Mouse (Mus musculus) lung, embryonic 14.5 days (tissue): ENCODE measurements around the gene Dop1b. TPM values are rescaled to one million over a fixed set of nuclear protein-coding genes. Genes with fewer than 3 reads are reported as not detected.
"Not testable (repeated sequence)": the region's sequence is repeated elsewhere in the genome, so short reads cannot be mapped to it uniquely, and the experiment has no call there.

Source experiments
- ATAC-seq: fragments of 200-750 bp; cut with Nextera tagmentation; 2 replicates; pipeline ENCODE4 v1.8.0; 2017; ENCODE audit warnings: mild to moderate bottlenecking, moderate TSS enrichment, moderate library complexity; ENCODE audit not compliant: insufficient read depth
- DNase-seq: peaks from one replicate; pipeline ENCODE4 v3.0.0-alpha.2; 2015
- H3K27ac ChIP-seq: fragments of 300-500 bp; sonication (generic); 2 replicates; pipeline ENCODE4 v1.5.1; 2014; ENCODE audit warnings: low read depth, mild to moderate bottlenecking, moderate library complexity
- H3K27me3 ChIP-seq: fragments of 300-500 bp; sonication (generic); 2 replicates; pipeline ENCODE4 v1.6.1; 2014; ENCODE audit warnings: low read length, control low read depth; ENCODE audit not compliant: insufficient read depth
- H3K36me3 ChIP-seq: fragments of 300-500 bp; sonication (generic); 2 replicates; pipeline ENCODE4 v1.6.1; 2014; ENCODE audit warnings: control low read depth; ENCODE audit not compliant: insufficient read depth
- H3K4me1 ChIP-seq: fragments of 300-500 bp; sonication (generic); 2 replicates; pipeline ENCODE4 v1.6.1; 2014; ENCODE audit warnings: antibody characterized with exemption, control low read depth; ENCODE audit not compliant: insufficient read depth
- H3K4me2 ChIP-seq: fragments of 300-500 bp; sonication (generic); 2 replicates; pipeline ENCODE4 v1.6.1; 2014; ENCODE audit warnings: mild to moderate bottlenecking
- H3K4me3 ChIP-seq: fragments of 300-500 bp; sonication (generic); 2 replicates; pipeline ENCODE4 v1.5.1; 2014; ENCODE audit warnings: low read depth, low read length
- H3K9ac ChIP-seq: fragments of 300-500 bp; sonication (generic); 2 replicates; pipeline ENCODE4 v1.6.1; 2014
- H3K9me3 ChIP-seq: fragments of 300-500 bp; sonication (generic); 2 replicates; pipeline ENCODE4 v1.6.1; 2016; ENCODE audit warnings: low read depth, low read length, control low read depth
- CTCF ChIP-seq: IDR thresholded peaks from 2 replicates; pipeline ENCODE4 v1.5.1; 2016; ENCODE audit warnings: antibody characterized with exemption, low read depth
- WGBS: fragments of 180-500 bp; shearing (Covaris S2); extraction: QIAGEN DNeasy Blood & Tissue Kit; methylation state at CpG from one replicate; pipeline ENCODE4 v1.1.7; 2014; 5-methylcytosine and 5-hydroxymethylcytosine counted together
- polyA plus RNA-seq: library from polyadenylated mRNA; unstranded; fragments of >200 nt; fragmentation: Nextera tagmentation; extraction: Ambion mirVana; gene quantifications from 2 replicates; pipeline ENCODE4 v1.2.1, GENCODE M21; 2014

Gene Dop1b
- polyA plus RNA-seq, 1 experiment from 2014 or later, result 13.4 TPM

- Histone ChIP-seq H3K36me3 (no peaks in the 10 kb centered on the region), H3K27me3 (no peaks in the 10 kb centered on the region), H3K27ac (no peak overlapping the region; the same call in 1 of the 2 replicates), H3K4me2 (no peak overlapping the region), H3K9me3 (peaks cover 3% of the 10 kb centered on the region; the same call in 1 of the 2 replicates), H3K9ac (no peak overlapping the region; the same call in 1 of the 2 replicates), H3K4me1 (peaks cover 6% of the 10 kb centered on the region; the same call in 1 of the 2 replicates), H3K4me3 (no peak overlapping the region)
- TF ChIP-seq CTCF, result no peak
- WGBS, result 29% methylated on average over 12 of the region's 12 CpGs
- DNase-seq, result no peak
- ATAC-seq, result no peak
Measured at GRCm38 (mm10) chr16:93818691-93819324, 107.1 kb downstream of the Dop1b start.

DNA sequence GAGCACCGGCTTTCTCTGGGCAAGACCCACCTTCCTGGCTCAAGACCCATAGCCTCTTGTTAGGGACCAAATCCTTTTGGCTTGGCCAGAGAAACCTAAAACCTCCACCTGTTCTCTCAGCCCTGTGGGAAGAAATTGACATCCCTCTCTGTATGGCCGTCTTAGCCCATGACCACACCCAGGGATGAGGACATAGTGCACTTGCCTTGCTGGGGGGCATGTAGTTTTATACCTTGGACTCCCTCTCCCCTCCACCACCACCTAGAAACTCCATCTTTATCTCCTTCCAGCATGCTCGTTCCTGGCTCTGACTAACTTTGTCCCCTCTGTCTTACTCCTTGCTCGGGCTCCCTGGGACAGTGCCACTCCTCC lies 107.6 kb downstream of the Dop1b start:
- no peak overlapping the region for H3K4me3 ChIP-seq
- peaks cover 6% of the 10 kb centered on the region; the same call in 1 of the 2 replicates for H3K4me1 ChIP-seq
- H3K27me3 ChIP-seq, result no peaks in the 10 kb centered on the region
- no peak overlapping the region for H3K4me2 ChIP-seq
- DNase-seq (no peak), ATAC-seq (no peak)
- no peaks in the 10 kb centered on the region for H3K36me3 ChIP-seq
- no peak overlapping the region; the same call in 1 of the 2 replicates for H3K9ac ChIP-seq
- no peak for TF ChIP-seq CTCF
- H3K27ac ChIP-seq, result no peak overlapping the region
- H3K9me3 ChIP-seq, result peaks cover 3% of the 10 kb centered on the region; the same call in 1 of the 2 replicates
- 64% methylated on average over 4 of the region's 4 CpGs for WGBS

DNA sequence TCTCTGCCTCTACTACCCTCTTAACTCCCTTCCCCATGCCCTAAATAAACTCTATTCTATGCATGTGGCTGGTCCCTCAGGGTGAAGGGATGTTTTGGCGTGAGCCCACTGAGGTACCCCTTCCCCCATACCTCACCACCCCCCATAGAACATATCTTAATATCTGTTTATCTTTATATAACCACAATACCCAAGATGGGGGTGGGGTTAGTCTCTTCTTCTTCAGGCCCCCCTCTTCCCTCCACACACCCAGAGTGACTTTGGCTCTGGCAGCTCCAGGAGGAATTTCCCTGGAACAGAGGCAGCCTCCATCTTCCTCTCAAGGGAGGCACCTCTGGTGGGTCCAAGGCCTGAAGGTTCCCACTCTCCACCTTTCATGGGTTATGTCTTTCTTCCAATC lies 108.3 kb downstream of the Dop1b start:
- TF ChIP-seq CTCF, result no peak
- Histone ChIP-seq H3K36me3 (no peaks in the 10 kb centered on the region), H3K4me2 (no peak overlapping the region), H3K27me3 (no peaks in the 10 kb centered on the region), H3K9me3 (peaks cover 3% of the 10 kb centered on the region; the same call in 1 of the 2 replicates), H3K4me3 (no peak overlapping the region), H3K4me1 (peaks cover 6% of the 10 kb centered on the region; the same call in 1 of the 2 replicates), H3K9ac (no peak overlapping the region), H3K27ac (no peak overlapping the region)
- DNase-seq, result no peak
- 70% methylated on average over 1 of the region's 1 CpGs for WGBS
- no peak for ATAC-seq

DNA sequence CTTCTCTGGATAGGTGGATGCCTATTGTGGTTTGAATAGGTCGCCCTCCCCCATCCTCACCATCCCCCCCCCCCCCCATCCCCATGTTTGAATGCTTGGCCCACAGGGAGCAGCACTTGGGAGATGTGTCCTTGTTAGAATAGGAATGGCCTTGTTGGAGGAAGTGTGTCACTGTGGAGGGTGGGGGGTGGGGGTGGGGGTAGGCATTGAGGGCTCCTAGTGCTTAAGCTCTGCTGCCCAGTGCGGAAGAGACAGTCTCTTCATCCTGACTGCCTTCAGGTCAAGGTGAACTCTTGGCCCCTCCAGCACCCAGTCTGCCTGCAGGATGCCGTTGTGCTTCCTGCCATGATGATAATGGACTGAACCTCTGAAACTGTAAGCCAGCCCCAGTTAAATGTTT lies 110.0 kb downstream of the Dop1b start:
- no peak for TF ChIP-seq CTCF
- no peaks in the 10 kb centered on the region for H3K27me3 ChIP-seq
- no peak overlapping the region for H3K4me2 ChIP-seq
- ATAC-seq (no peak), DNase-seq (no peak)
- whole genome bisulfite sequencing, result 83% methylated on average over 3 of the region's 3 CpGs
- H3K9ac ChIP-seq, result no peak overlapping the region
- H3K9me3 ChIP-seq, result peaks cover 3% of the 10 kb centered on the region; the same call in 1 of the 2 replicates
- H3K4me3 ChIP-seq, result no peak overlapping the region
- peaks cover 2% of the 10 kb centered on the region; the same call in 1 of the 2 replicates for H3K4me1 ChIP-seq
- H3K27ac ChIP-seq, result no peak overlapping the region
- no peaks in the 10 kb centered on the region for H3K36me3 ChIP-seq

DNA sequence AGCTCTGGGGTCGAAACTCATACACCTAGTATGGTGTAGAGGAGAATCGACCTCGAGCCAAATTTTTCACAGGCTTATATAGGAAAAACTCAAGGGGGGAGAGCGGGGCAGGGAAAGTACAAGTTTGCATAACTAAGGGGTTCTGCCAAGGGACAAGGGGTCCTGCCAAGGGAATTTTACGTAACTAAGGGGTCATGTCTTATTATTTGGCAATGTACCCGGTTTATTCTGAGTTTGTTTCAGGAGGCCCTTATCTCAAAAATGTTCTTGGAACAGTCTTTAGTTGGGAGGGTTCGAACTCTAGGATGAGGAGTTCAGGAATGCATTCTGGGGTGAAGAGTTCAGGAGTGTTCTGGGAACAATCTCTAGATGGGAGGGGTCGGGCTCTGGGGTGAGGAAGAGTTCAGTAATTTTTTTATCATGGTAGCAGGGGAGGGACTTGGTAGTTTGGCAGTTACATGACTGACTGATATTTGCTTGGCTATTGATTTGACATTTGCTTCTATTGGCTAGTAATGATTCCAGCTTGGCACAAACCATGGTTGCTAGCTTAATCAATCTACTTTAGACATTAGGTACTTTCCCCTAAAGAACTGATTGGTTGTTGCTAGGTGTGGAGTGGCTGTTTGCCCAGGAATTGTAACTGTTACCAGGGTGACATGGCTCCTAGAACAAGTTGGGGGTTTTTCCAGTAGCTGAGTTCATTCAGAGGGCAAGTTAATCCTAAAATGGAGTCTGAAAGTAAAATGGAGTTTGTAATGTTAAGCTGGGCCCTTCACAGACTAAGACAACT lies 110.9 kb downstream of the Dop1b start:
- H3K4me1 ChIP-seq, H3K4me3 ChIP-seq, H3K4me2 ChIP-seq, H3K27me3 ChIP-seq, H3K9me3 ChIP-seq, H3K27ac ChIP-seq, H3K9ac ChIP-seq, DNase-seq, ATAC-seq, H3K36me3 ChIP-seq: not testable (repeated sequence)
- 57% methylated on average over 4 of the region's 8 CpGs for WGBS

GRCm38 (mm10) chr16:93824799-93825198 lies 113.1 kb downstream of the Dop1b start:
- 77% methylated on average over 4 of the region's 4 CpGs for WGBS
- H3K4me3 ChIP-seq, result no peak overlapping the region
- no peak for ATAC-seq
- no peaks in the 10 kb centered on the region for H3K36me3 ChIP-seq
- H3K27me3 ChIP-seq, result no peaks in the 10 kb centered on the region
- no peak overlapping the region for H3K27ac ChIP-seq
- H3K9me3 ChIP-seq, result peaks cover 3% of the 10 kb centered on the region; the same call in 1 of the 2 replicates
- no peak for TF ChIP-seq CTCF
- DNase-seq, result no peak
- H3K4me1 ChIP-seq, result no peaks in the 10 kb centered on the region
- H3K4me2 ChIP-seq, result no peak overlapping the region
- no peak overlapping the region for H3K9ac ChIP-seq

DNA sequence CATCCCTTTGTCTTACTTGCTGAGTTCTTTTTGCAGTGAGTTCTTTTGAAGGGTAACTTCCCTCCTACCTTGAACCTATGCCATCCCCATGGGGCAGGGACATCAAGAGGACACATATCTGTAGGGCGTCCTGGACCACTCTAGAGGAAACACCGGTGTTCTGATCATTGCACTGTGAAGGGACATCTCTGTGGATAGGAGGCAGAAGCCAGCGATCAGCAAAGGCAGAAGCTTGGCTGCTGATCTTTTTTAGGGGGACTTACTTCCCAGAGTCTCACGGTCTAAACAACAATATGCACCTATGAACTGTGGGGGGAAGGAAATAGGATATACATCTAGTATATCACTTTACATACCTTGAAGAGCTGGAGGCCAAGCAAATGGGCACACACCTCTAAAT lies 113.8 kb downstream of the Dop1b start:
- Histone ChIP-seq H3K27ac (no peak overlapping the region), H3K4me2 (no peak overlapping the region), H3K4me3 (no peak overlapping the region), H3K27me3 (no peaks in the 10 kb centered on the region), H3K4me1 (no peaks in the 10 kb centered on the region), H3K36me3 (no peaks in the 10 kb centered on the region), H3K9me3 (peaks cover 3% of the 10 kb centered on the region; the same call in 1 of the 2 replicates), H3K9ac (no peak overlapping the region)
- ATAC-seq, result no peak
- 86% methylated on average over 4 of the region's 4 CpGs for WGBS
- DNase-seq, result no peak
- TF ChIP-seq CTCF, result no peak
